ENCODE assay signal across 7 mouse cellular contexts in the genomic region with DNA sequence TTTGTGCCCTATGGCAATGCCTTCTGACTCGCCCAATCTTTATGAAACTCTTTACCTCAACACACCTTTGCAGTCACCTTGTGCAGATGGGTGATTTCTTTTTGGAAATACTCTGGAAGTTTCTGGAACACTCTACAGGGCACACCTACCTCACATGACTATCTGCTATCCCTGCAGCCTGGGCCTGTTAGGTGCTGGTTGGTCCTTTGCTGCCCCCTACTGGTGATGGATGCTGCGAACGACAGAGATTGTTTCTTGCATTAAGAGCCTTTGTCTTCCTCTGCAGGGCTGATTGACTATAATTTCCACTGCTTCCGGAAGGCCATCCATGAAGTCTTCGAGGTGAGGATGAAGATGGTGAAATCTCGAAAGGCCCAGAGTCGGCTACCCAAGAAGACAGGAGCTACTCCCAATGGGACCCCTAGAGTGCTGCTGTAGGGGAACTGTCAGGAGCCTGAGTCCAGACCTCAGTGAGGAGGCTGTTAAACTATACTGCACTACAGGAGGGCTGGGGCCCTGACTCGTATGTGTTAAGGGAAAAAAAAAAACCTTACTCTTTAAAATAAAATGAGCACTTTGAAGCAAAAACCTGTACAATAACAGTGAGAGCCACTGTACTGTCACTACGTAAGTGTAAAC. TPM values are rescaled to one million over a fixed set of nuclear protein-coding genes. Genes with fewer than 3 reads are reported as not detected.
A peak's percentile ranks its signal among the peaks of the same experiment; 100 is the strongest.
DNase-seq lines count a peak whose midpoint lies in the region; ATAC-seq and TF ChIP-seq lines count a peak whose summit lies in the region.

No protein-coding gene starts in this region.

- H3K4me1 ChIP-seq in intestine, postnatal 0 days (replicated peaks; ENCODE audit: control insufficient read depth, insufficient read depth, low read length): no peaks in the 10 kb centered on the region
- H3K4me1 ChIP-seq in midbrain, embryonic 12.5 days: no peaks in the 10 kb centered on the region

- intact Hi-C loops in gastrocnemius, postnatal 36 days (cut with DNase I): loop anchor here (5.0 to 10.0 kb wide), 3 partner anchors 36 to 274 kb away; partner anchors contain the start of gene Rragd
- intact Hi-C loops in left cerebral cortex, postnatal 25 days (cut with DNase I): loop anchor here (5.0 kb wide), 2 partner anchors 66 to 271 kb away; partner anchors contain the start of gene Ankrd6

- H3K9ac ChIP-seq in intestine, postnatal 0 days (ENCODE audit: low read depth, low read length): no peak overlapping the region
- no peak overlapping the region for H3K9ac ChIP-seq in midbrain, embryonic 12.5 days (replicated peaks)

- peaks cover 6% of the 10 kb centered on the region; the same call in 1 of the 2 replicates for H3K9me3 ChIP-seq in intestine, postnatal 0 days (ENCODE audit: control insufficient read depth)
- no peaks in the 10 kb centered on the region for H3K9me3 ChIP-seq in midbrain, embryonic 12.5 days

- H3K4me3 ChIP-seq in intestine, postnatal 0 days (ENCODE audit: low read depth, low read length): no peak overlapping the region
- no peak overlapping the region for H3K4me3 ChIP-seq in midbrain, embryonic 12.5 days

- peak; percentile 98 for TF ChIP-seq CTCF in intestine, postnatal 0 days (IDR thresholded peaks at IDR 0.05; ENCODE audit: low read depth)

- H3K27ac ChIP-seq in intestine, postnatal 0 days (ENCODE audit: low read depth, low read length): no peak overlapping the region
- no peak overlapping the region for H3K27ac ChIP-seq in midbrain, embryonic 12.5 days (replicated peaks)

- 50% methylated on average over 9 of the region's 9 CpGs for WGBS in intestine, postnatal 0 days
- 60% methylated on average over 9 of the region's 9 CpGs for WGBS in midbrain, embryonic 12.5 days

- peaks cover 17% of the 10 kb centered on the region; the same call in 1 of the 2 replicates for H3K36me3 ChIP-seq in intestine, postnatal 0 days (ENCODE audit: control insufficient read depth, insufficient read depth)
- H3K36me3 ChIP-seq in midbrain, embryonic 12.5 days: peaks cover 34% of the 10 kb centered on the region

- peak; percentile 86 to 88 for DNase-seq in adrenal gland, adult 18-20 months (ENCODE audit: low spot score in 2 of 2)
- DNase-seq in embryo, embryonic 10.5 days (ENCODE audit: low spot score): peak; percentile 92
- peak; percentile 73 for DNase-seq in gastrocnemius, postnatal 36 days
- peak; percentile 90 to 93 for DNase-seq in left cerebral cortex, postnatal 25 days (ENCODE audit: low spot score in 2 of 2)
- peak; percentile 81 for DNase-seq in skeletal muscle tissue, adult 2 months (ENCODE audit: low read depth, low spot score)

- peak; percentile 41; the same call in 1 of the 2 replicates for ATAC-seq in intestine, postnatal 0 days
- peak; percentile 75 for ATAC-seq in midbrain, embryonic 12.5 days (ENCODE audit: low FRiP score, low read depth)

- no peaks in the 10 kb centered on the region for H3K27me3 ChIP-seq in intestine, postnatal 0 days (replicated peaks; ENCODE audit: control insufficient read depth, insufficient read depth, low read length)
- H3K27me3 ChIP-seq in midbrain, embryonic 12.5 days: no peaks in the 10 kb centered on the region

- H3K4me2 ChIP-seq in intestine, postnatal 0 days (replicated peaks; ENCODE audit: low read depth): no peak overlapping the region
- no peak overlapping the region for H3K4me2 ChIP-seq in midbrain, embryonic 12.5 days (replicated peaks)

RNA-seq across cellular contexts. Expression of gene Ube2j1, which starts 12.7 kb away (rescaled TPM):
- total RNA-seq in adrenal gland, adult 18-20 months (2021): 10 to 100 TPM; 69.9 to 77.8 TPM
- total RNA-seq in gastrocnemius, postnatal 36 days (2021): 10 to 100 TPM; 45.6 to 47.8 TPM
- 33.3 and 36.8 TPM in 2 replicates for polyA plus RNA-seq in intestine, postnatal 0 days (2015; fragmentation: Nextera tagmentation; extraction: Ambion mirVana)
- total RNA-seq in left cerebral cortex, postnatal 25 days (2021): 100 to 1,000 TPM; 107 to 113 TPM
- polyA plus RNA-seq in midbrain, embryonic 12.5 days (2016; fragmentation: Nextera tagmentation; extraction: Ambion mirVana): 51.7 and 55.1 TPM in 2 replicates

RNA-seq across cellular contexts. Expression of gene Rragd, which starts 35.6 kb away (rescaled TPM):
- 10 to 100 TPM; 16.1 to 21.1 TPM for total RNA-seq in adrenal gland, adult 18-20 months (2021)
- total RNA-seq in gastrocnemius, postnatal 36 days (2021): 100 to 1,000 TPM; 147 to 166 TPM
- polyA plus RNA-seq in intestine, postnatal 0 days (2015; fragmentation: Nextera tagmentation; extraction: Ambion mirVana): 51.9 and 56.4 TPM in 2 replicates
- total RNA-seq in left cerebral cortex, postnatal 25 days (2021): 10 to 100 TPM; 84.7 to 88.3 TPM
- 38.3 and 44.0 TPM in 2 replicates for polyA plus RNA-seq in midbrain, embryonic 12.5 days (2016; fragmentation: Nextera tagmentation; extraction: Ambion mirVana)

RNA-seq across cellular contexts. Expression of gene Gabrr2, which starts 44.3 kb away (rescaled TPM):
- total RNA-seq in adrenal gland, adult 18-20 months (2021): under 1 TPM; 0.22 to 0.30 TPM
- 1 to 10 TPM; 6.7 to 6.9 TPM for total RNA-seq in gastrocnemius, postnatal 36 days (2021)
- 0.07 TPM in 1 of 2 replicates, not detected in the other for polyA plus RNA-seq in intestine, postnatal 0 days (2015; fragmentation: Nextera tagmentation; extraction: Ambion mirVana)
- total RNA-seq in left cerebral cortex, postnatal 25 days (2021): under 1 TPM; 0.25 to 0.41 TPM
- polyA plus RNA-seq in midbrain, embryonic 12.5 days (2016; fragmentation: Nextera tagmentation; extraction: Ambion mirVana): 0.55 and 0.80 TPM in 2 replicates

Comparison
In these comparisons a context has a peak if more than half of its experiments do, and no peak if none do; other contexts are left out.
1. RNA of gene Gabrr2, which starts 44.3 kb away (total RNA-seq): 6.7 to 6.9 TPM in gastrocnemius, postnatal 36 days; 0.25 to 0.41 TPM in left cerebral cortex, postnatal 25 days and 0.22 to 0.30 TPM in adrenal gland, adult 18-20 months; every median in the first group is over 4 times any median in the second.
2. Peak in every context shown above with its lines, with median percentiles within 50 percentile points of each other: DNase-seq.